In genomic region chr2:145817195-145817594, GRCm38 (mm10) we compare ENCODE assay signal across 24 mouse cellular contexts.
"Had no signal": no experiment of that assay in that cellular context is flagged by ENCODE, and none has a peak within 500 bp of the region (broad histone marks: within the 10 kb centered on the region; RNA-seq: fewer than 3 reads in every experiment).

No protein-coding gene starts in this region.

- H3K27ac ChIP-seq: kidney, embryonic 15.5 days; left cerebral cortex, adult 2 months; liver, embryonic 15.5 days; lung, embryonic 15.5 days; midbrain, embryonic 10.5 days; midbrain, embryonic 13.5 days; neural tube, embryonic 13.5 days; stomach, embryonic 15.5 days had no signal

- DNase-seq: kidney, postnatal 10 days; kidney, postnatal 36 days; layer of hippocampus, postnatal 36 days; lung, adult 18-20 months; lung, postnatal 10 days; lung, postnatal 36 days; retina, postnatal 1 day; right cerebral cortex, postnatal 25 days; spleen, adult 18-20 months; thymus, adult 2 months; thymus, postnatal 14 days; thymus, postnatal 4 days had no signal

- H3K4me3 ChIP-seq: kidney, embryonic 15.5 days; left cerebral cortex, adult 2 months; liver, embryonic 15.5 days; lung, embryonic 15.5 days; megakaryocyte, embryonic 14.5 days; midbrain, embryonic 10.5 days; midbrain, embryonic 13.5 days; myocyte; neural tube, embryonic 13.5 days; stomach, embryonic 15.5 days had no signal

- H3K27me3 ChIP-seq: kidney, embryonic 15.5 days; lung, embryonic 15.5 days; megakaryocyte, embryonic 14.5 days; midbrain, embryonic 13.5 days; neural tube, embryonic 13.5 days; stomach, embryonic 15.5 days had no signal

- H3K9ac ChIP-seq: kidney, embryonic 15.5 days; liver, embryonic 15.5 days; lung, embryonic 15.5 days; midbrain, embryonic 13.5 days; neural tube, embryonic 13.5 days; stomach, embryonic 15.5 days had no signal

- H3K36me3 ChIP-seq: liver, embryonic 15.5 days; midbrain, embryonic 13.5 days; stomach, embryonic 15.5 days had no signal

- H3K9me3 ChIP-seq: liver, embryonic 15.5 days; lung, embryonic 15.5 days; stomach, embryonic 15.5 days had no signal

- H3K4me2 ChIP-seq: kidney, embryonic 15.5 days; liver, embryonic 11.5 days; liver, embryonic 15.5 days; lung, embryonic 15.5 days; midbrain, embryonic 13.5 days; neural tube, embryonic 13.5 days; stomach, embryonic 15.5 days had no signal

- ATAC-seq: midbrain, embryonic 13.5 days; midbrain, embryonic 16.5 days had no signal

- H3K4me1 ChIP-seq: liver, embryonic 15.5 days; midbrain, embryonic 10.5 days; midbrain, embryonic 13.5 days; neural tube, embryonic 13.5 days; stomach, embryonic 15.5 days had no signal
